Mouse (Mus musculus): ENCODE data around the gene Man1c1.

DNA sequence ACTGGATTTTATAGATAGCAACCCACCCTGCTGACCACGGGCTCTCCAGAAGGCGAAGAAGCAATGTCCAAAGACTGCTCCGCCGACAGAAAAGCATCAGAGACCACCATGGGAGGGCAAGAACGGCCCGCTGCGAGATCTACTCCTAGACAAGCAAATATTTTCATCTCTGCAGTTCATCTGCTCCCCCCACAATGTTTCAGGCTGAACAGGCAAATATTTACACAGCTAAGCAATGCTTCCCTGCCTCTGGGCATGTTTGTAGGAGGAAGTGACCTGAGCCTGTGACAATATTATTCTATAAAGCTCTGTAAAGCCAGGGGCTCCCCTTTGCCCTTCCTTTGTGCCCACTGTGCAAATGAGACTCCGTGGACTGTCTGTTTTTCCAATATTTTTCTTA, 20.2 kb downstream of the Man1c1 start:
- no peak for TF ChIP-seq POLR2A (IDR thresholded peaks at IDR 0.05; ENCODE audit: low read depth, low read length)
- TF ChIP-seq CTCF (IDR thresholded peaks at IDR 0.05; ENCODE audit: borderline replicate concordance, insufficient read depth, low read length): no peak
